ENCODE assay signal across 15 mouse cellular contexts in the genomic region with DNA sequence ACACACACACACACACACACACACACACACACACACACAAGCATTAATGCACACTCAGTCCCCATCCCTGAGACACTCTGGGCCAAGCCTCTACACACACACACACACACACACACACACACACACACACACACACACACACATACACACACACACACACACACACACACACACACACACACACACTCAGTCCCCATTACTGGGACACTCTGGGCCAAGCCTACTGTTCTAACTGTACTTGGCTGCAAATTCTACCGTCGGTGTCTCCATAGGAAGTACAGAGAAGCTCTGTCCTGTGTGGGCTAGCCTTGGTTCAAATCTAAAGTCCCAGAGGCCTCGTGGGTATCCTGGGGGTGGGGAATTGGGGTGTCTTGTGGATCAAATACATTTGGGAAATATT. TPM values are rescaled to one million over a fixed set of nuclear protein-coding genes. Genes with fewer than 3 reads are reported as not detected.
"Had no signal": no experiment of that assay in that cellular context is flagged by ENCODE, and none has a peak within 500 bp of the region (broad histone marks: within the 10 kb centered on the region; RNA-seq: fewer than 3 reads in every experiment).

No protein-coding gene starts in this region.

RNA-seq across cellular contexts. Expression of a gene that starts 1.2 kb away (rescaled TPM):
- polyA plus RNA-seq: neural tube, embryonic 12.5 days; neural tube, embryonic 13.5 days; neural tube, embryonic 14.5 days; neural tube, embryonic 15.5 days; stomach, embryonic 14.5 days; stomach, embryonic 15.5 days; stomach, postnatal 0 days; testis, adult 2 months had no signal

RNA-seq across cellular contexts. Expression of a gene that starts 10.9 kb away (rescaled TPM):
- total RNA-seq: neutrophil, adult 5-6 weeks had no signal
- polyA plus RNA-seq: neural tube, embryonic 12.5 days; neural tube, embryonic 13.5 days; neural tube, embryonic 14.5 days; neural tube, embryonic 15.5 days; small intestine, adult 2 months; spleen, adult 2 months; stomach, embryonic 14.5 days; stomach, embryonic 15.5 days; stomach, embryonic 16.5 days; stomach, postnatal 0 days; testis, adult 2 months; thymus, adult 2 months; thymus, postnatal 0 days; urinary bladder, adult 2 months had no signal
